Mouse (Mus musculus): Measurements from ENCODE around the gene Dnaja3. TPM values are rescaled to one million over a fixed set of nuclear protein-coding genes. Genes with fewer than 3 reads are reported as not detected.

Gene Dnaja3
- polyA plus RNA-seq, 1 experiment from 2014 or later, result 38.6 TPM

DNA sequence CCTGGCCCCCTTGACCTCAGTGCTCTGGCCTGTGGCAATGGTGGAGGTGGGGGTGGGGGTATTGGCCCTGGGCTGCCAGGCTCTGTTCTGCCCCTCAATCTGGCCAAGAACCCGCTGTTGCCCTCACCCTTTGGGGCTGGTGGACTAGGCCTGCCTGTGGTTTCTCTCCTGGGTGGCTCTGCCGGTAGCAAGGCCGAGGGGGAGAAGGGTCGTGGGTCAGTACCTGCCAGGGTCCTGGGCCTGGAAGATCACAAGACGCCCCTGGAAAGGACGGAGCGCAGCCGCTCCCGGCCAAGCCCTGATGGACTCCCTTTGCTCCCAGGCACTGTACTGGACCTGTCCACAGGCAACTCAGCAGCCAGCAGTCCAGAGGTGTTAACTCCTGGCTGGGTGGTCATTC, 26.1 kb upstream of the Dnaja3 start:
- no peaks in the 10 kb centered on the region for H3K27me3 ChIP-seq (replicated peaks; ENCODE audit: control insufficient read depth, insufficient read depth, low read length)
- no peak overlapping the region for H3K4me3 ChIP-seq (ENCODE audit: low read depth, low read length)
- peaks cover 51% of the 10 kb centered on the region for H3K36me3 ChIP-seq (ENCODE audit: control insufficient read depth, insufficient read depth)
- no peak for ATAC-seq
- H3K9me3 ChIP-seq (ENCODE audit: control insufficient read depth), result no peaks in the 10 kb centered on the region
- H3K4me2 ChIP-seq (replicated peaks; ENCODE audit: low read depth), result no peak overlapping the region
- no peak overlapping the region for H3K27ac ChIP-seq (ENCODE audit: low read depth, low read length)
- TF ChIP-seq CTCF (IDR thresholded peaks at IDR 0.05; ENCODE audit: low read depth), result no peak
- 0 out of 2 replicates have a peak, but pooled peaks cover 3% of the 10 kb centered on the region for H3K4me1 ChIP-seq (replicated peaks; ENCODE audit: control insufficient read depth, insufficient read depth, low read length)
- WGBS, result 92% methylated on average over 9 of the region's 9 CpGs
- H3K9ac ChIP-seq (ENCODE audit: low read depth, low read length), result no peak overlapping the region

DNA sequence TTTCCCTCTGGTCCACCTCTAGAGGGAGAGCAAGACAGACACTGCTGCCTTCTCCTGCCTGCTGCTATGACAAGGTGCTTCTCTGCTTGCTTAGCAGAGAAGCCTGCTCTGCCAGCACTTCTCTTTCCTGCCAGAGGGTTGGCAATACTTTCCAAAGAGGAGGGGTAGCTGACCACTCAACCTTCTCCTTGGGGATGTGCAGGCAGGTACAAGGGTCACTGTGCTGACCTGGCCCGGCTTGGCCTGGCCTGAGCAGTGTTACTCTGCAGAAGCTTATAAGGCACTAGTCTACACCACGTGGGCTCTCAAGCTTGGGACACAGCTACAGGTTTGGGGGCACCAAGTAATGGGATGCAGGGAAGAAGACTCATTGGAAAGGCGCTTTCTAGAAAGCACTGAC, 25.1 kb upstream of the Dnaja3 start:
- no peak overlapping the region for H3K27ac ChIP-seq (ENCODE audit: low read depth, low read length)
- H3K9me3 ChIP-seq (ENCODE audit: control insufficient read depth), result no peaks in the 10 kb centered on the region
- no peak for TF ChIP-seq CTCF (IDR thresholded peaks at IDR 0.05; ENCODE audit: low read depth)
- H3K4me1 ChIP-seq (replicated peaks; ENCODE audit: control insufficient read depth, insufficient read depth, low read length), result 0 out of 2 replicates have a peak, but pooled peaks cover 3% of the 10 kb centered on the region
- 91% methylated on average over 3 of the region's 3 CpGs for WGBS
- H3K36me3 ChIP-seq (ENCODE audit: control insufficient read depth, insufficient read depth), result peaks cover 51% of the 10 kb centered on the region
- no peak for ATAC-seq
- H3K4me2 ChIP-seq (replicated peaks; ENCODE audit: low read depth), result no peak overlapping the region
- H3K27me3 ChIP-seq (replicated peaks; ENCODE audit: control insufficient read depth, insufficient read depth, low read length), result no peaks in the 10 kb centered on the region
- H3K4me3 ChIP-seq (ENCODE audit: low read depth, low read length), result no peak overlapping the region
- H3K9ac ChIP-seq (ENCODE audit: low read depth, low read length), result no peak overlapping the region

DNA sequence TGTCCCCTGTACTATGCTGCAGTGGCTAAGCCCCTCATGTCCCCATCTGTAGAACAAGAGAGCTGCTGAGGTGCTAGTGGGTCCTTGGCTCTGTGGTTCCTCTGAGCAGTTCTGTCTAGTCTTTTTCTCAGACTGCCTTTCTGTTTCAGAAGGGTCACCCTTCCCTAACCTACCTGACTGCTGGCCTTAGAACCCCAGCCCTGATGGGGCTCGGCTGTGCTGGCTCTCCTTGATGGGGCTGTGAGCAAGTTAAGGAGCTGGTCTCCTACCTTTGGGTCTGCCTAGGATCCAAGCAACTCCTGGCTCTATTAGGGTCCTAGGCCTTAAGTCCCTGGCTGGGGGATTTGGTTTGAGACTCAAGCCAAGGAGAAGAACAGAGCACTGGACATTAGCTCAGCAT, 24.5 kb upstream of the Dnaja3 start:
- H3K4me2 ChIP-seq (replicated peaks; ENCODE audit: low read depth), result no peak overlapping the region
- no peak overlapping the region for H3K27ac ChIP-seq (ENCODE audit: low read depth, low read length)
- TF ChIP-seq CTCF (IDR thresholded peaks at IDR 0.05; ENCODE audit: low read depth), result no peak
- no peak for ATAC-seq
- no peaks in the 10 kb centered on the region for H3K9me3 ChIP-seq (ENCODE audit: control insufficient read depth)
- no peak overlapping the region for H3K9ac ChIP-seq (ENCODE audit: low read depth, low read length)
- no peak overlapping the region for H3K4me3 ChIP-seq (ENCODE audit: low read depth, low read length)
- WGBS, result 89% methylated on average over 1 of the region's 1 CpGs
- no peaks in the 10 kb centered on the region for H3K27me3 ChIP-seq (replicated peaks; ENCODE audit: control insufficient read depth, insufficient read depth, low read length)
- H3K4me1 ChIP-seq (replicated peaks; ENCODE audit: control insufficient read depth, insufficient read depth, low read length), result 0 out of 2 replicates have a peak, but pooled peaks cover 3% of the 10 kb centered on the region
- peaks cover 48% of the 10 kb centered on the region for H3K36me3 ChIP-seq (ENCODE audit: control insufficient read depth, insufficient read depth)

DNA sequence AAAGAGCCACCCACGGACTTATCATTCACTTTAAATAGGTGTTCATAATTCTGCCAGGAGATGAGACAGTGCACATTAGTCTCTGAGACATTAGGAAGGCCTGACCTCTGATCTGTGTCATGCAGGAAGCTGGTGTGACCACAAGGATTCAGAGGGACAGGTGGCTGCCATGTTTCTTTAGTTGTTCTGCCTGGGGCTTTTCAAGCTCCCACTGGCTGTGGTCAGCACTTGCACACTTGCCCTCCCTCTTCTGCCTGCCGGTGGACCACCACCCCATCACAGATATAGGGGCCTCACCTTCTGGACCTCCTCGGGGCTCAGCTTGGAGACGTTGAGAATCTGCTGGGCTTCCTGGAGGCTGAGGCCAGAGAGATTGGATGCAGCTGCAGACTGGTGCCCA, 23.0 kb upstream of the Dnaja3 start:
- 0 out of 2 replicates have a peak, but pooled peaks cover 3% of the 10 kb centered on the region for H3K4me1 ChIP-seq (replicated peaks; ENCODE audit: control insufficient read depth, insufficient read depth, low read length)
- no peak for ATAC-seq
- no peak overlapping the region for H3K9ac ChIP-seq (ENCODE audit: low read depth, low read length)
- peaks cover 39% of the 10 kb centered on the region for H3K36me3 ChIP-seq (ENCODE audit: control insufficient read depth, insufficient read depth)
- H3K4me2 ChIP-seq (replicated peaks; ENCODE audit: low read depth), result no peak overlapping the region
- TF ChIP-seq CTCF (IDR thresholded peaks at IDR 0.05; ENCODE audit: low read depth), result no peak
- H3K27ac ChIP-seq (ENCODE audit: low read depth, low read length), result no peak overlapping the region
- no peaks in the 10 kb centered on the region for H3K9me3 ChIP-seq (ENCODE audit: control insufficient read depth)
- 68% methylated on average over 4 of the region's 4 CpGs for WGBS
- no peak overlapping the region for H3K4me3 ChIP-seq (ENCODE audit: low read depth, low read length)
- H3K27me3 ChIP-seq (replicated peaks; ENCODE audit: control insufficient read depth, insufficient read depth, low read length), result no peaks in the 10 kb centered on the region

DNA sequence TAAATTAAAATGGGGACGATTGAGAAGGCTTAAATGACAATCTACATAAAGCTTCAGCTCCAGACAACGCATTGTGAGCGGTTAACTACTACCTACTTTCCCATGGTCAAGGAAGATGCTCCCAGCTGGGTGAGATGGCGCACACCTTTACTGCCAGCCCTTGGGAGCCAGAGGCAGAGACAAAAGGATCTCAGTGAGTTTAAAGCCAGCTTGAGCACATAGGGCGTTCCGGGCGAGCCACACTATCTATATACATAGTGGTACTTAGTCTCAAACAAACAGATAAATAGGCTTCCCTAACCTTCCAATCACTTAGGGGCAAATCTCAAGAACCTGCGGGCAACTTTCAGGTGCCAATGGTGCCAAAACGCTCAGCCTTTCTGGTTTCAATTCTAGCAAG, 15.7 kb upstream of the Dnaja3 start:
- no peak for TF ChIP-seq CTCF (IDR thresholded peaks at IDR 0.05; ENCODE audit: low read depth)
- H3K27ac ChIP-seq (ENCODE audit: low read depth, low read length), result peak overlapping the region; percentile 76
- no peak for ATAC-seq
- H3K9me3 ChIP-seq (ENCODE audit: control insufficient read depth), result no peaks in the 10 kb centered on the region
- peaks cover 28% of the 10 kb centered on the region for H3K36me3 ChIP-seq (ENCODE audit: control insufficient read depth, insufficient read depth)
- no peaks in the 10 kb centered on the region; the same call in 1 of the 2 replicates for H3K4me1 ChIP-seq (replicated peaks; ENCODE audit: control insufficient read depth, insufficient read depth, low read length)
- no peaks in the 10 kb centered on the region for H3K27me3 ChIP-seq (replicated peaks; ENCODE audit: control insufficient read depth, insufficient read depth, low read length)
- peak overlapping the region; percentile 79 for H3K4me2 ChIP-seq (replicated peaks; ENCODE audit: low read depth)
- H3K9ac ChIP-seq (ENCODE audit: low read depth, low read length), result peak overlapping the region; percentile 63
- H3K4me3 ChIP-seq (ENCODE audit: low read depth, low read length), result peak overlapping the region; percentile 55
- 13% methylated on average over 9 of the region's 9 CpGs for WGBS

DNA sequence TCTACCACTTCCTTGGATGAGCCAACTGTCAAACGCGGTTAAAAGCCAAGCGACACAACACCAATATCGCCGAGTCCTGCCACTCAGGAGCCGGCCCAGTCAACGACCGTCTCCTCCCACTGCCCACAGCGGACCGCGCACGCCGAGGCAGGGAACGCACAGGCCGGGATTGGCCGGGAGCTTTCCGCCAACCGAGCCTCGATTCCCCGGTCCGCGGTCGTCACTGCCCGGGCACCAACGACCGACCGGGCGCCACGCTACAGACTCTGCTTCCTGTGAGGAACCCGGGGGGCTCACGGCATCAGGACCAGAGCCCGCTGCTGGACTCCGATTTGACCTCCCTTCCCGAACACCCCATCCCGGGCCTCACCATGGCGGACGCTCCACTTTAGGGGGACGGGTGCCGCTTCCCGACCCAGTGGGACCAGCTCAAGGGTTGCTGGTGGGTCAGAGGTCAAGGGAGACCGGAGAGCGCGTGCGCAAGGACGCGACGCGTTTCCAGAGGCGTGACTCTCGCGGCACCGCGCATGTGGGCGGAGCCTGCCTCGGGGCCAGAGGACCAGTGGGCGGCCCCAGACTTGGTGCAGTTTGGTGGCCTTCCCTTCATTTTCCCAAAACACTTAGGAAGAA, 15.2 kb upstream of the Dnaja3 start, which contains the start of gene Pam16:
TSS of gene Pam16 (minus strand) at position 508 of the 630 bp plus-strand sequence.
- no peaks in the 10 kb centered on the region; the same call in 1 of the 2 replicates for H3K4me1 ChIP-seq (replicated peaks; ENCODE audit: control insufficient read depth, insufficient read depth, low read length)
- peak; percentile 84 for ATAC-seq
- no peaks in the 10 kb centered on the region for H3K27me3 ChIP-seq (replicated peaks; ENCODE audit: control insufficient read depth, insufficient read depth, low read length)
- WGBS, result under 1% methylated on average over 56 of the region's 56 CpGs
- H3K36me3 ChIP-seq (ENCODE audit: control insufficient read depth, insufficient read depth), result peaks cover 33% of the 10 kb centered on the region
- no peaks in the 10 kb centered on the region for H3K9me3 ChIP-seq (ENCODE audit: control insufficient read depth)
- H3K4me3 ChIP-seq (ENCODE audit: low read depth, low read length), result peak within 1 kb of the TSS; percentile 55
- peak within 1 kb of the TSS; percentile 63 for H3K9ac ChIP-seq (ENCODE audit: low read depth, low read length)
- H3K27ac ChIP-seq (ENCODE audit: low read depth, low read length), result peak within 1 kb of the TSS; percentile 76
- H3K4me2 ChIP-seq (replicated peaks; ENCODE audit: low read depth), result peak within 1 kb of the TSS; percentile 79
- TF ChIP-seq CTCF (IDR thresholded peaks at IDR 0.05; ENCODE audit: low read depth), result no peak
